Mouse (Mus musculus) granulocyte monocyte progenitor cell, adult 5-6 weeks (primary cell): ENCODE data around the gene Tbc1d32. TPM values are rescaled to one million over a fixed set of nuclear protein-coding genes. Genes with fewer than 3 reads are reported as not detected.

Experiments
- ATAC-seq: replicated peaks from 2 replicates; pipeline ENCODE4 v1.8.0; 2016; ENCODE audit warnings: mild to moderate bottlenecking, moderate TSS enrichment, inconsistent platforms; ENCODE audit not compliant: poor library complexity, severe bottlenecking
- total RNA-seq, 2 experiments: library from RNA; stranded (forward) in 1 of 2; stranded (reverse) in 1 of 2; fragments of 200-712, 200-1000 nt in 1 of 2; fragments of >200 nt in 1 of 2; fragmentation: Nextera tagmentation in 1 of 2; gene quantifications; 2 replicates each; pipeline ENCODE4 v1.2.3; 2014 to 2017

Gene Tbc1d32
- total RNA-seq, 2 experiments from 2014 or later = 3.7 to 7.9 TPM

GRCm38 (mm10) chr10:56115636-56116180, 112.8 kb downstream of the Tbc1d32 start:
- ATAC-seq = peak; percentile 10

- ATAC-seq = peak; percentile 97
Observed at GRCm38 (mm10) chr10:56114951-56115635, 113.4 kb downstream of the Tbc1d32 start.

GRCm38 (mm10) chr10:56106996-56107334, 121.5 kb downstream of the Tbc1d32 start:
- ATAC-seq = peak; percentile 45

DNA sequence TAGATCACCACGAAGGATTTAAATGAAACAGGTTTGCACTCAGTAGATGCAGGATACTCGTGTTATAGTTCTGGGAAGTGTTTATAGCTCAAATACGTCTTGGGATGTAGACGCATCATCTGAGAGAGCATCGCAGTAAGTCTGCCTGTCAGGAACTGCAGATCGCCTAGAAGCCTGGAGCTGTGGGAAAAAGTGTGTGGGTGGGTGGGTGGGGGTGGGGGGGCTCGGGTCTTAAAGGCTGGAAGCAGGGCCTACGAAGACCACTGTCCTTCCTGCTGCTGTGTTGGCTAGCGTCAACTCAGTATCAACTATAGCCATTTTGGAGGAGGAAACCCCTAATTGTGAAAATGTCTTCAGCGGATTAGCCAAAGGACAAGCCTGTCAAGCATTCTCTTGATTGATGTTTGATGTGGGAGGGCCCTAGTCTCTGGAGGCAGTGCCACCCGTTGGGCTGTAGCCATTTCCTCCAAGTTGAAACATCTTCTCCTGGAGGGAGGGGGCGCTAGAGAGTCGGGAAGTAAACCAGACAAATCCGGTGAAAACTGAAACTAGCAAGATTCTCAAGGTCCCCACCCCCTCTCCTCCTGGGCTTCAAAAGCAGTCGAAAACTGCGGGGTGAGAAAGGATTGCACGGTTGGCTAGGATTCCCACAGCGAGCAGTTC, 122.0 kb downstream of the Tbc1d32 start, which contains the start of gene Msl3l2:
Gene Msl3l2 (plus strand): TSS at position 585 of the 663 bp plus-strand sequence.
- ATAC-seq = peak; percentile 100

DNA sequence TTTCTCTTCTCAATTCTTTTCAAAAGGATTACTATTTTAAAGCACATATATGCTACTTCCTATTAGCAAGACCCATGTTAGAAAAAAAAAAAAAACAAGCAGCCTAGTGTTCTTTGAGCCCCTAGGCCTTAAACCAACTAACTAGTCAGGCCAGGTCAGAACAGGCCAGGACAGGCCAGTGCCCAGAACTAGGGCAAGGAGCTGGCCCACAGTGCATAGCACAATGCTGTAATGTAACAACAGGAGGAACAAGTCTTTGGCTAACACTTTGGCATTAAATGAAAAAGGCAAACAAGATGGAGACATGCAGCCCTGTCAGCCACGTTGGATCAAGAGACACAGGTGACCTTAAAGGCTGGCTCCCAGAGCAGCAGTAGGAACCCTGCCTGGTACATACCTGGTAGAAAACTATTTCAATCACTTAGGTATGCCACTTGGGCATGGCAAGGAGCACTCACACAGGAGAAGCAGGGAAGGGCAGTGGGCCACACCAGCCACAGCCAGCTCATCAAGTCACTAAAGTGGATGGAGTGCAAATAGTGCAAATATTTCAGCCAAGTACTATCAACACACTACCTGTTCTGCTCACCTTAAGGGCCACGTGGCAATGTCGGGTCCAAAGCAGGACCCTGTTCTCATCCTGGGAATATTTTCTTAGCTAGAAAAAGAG, 128.7 kb downstream of the Tbc1d32 start:
- no peak for ATAC-seq

GRCm38 (mm10) chr10:56099126-56099525, 129.4 kb downstream of the Tbc1d32 start:
- ATAC-seq = no peak

DNA sequence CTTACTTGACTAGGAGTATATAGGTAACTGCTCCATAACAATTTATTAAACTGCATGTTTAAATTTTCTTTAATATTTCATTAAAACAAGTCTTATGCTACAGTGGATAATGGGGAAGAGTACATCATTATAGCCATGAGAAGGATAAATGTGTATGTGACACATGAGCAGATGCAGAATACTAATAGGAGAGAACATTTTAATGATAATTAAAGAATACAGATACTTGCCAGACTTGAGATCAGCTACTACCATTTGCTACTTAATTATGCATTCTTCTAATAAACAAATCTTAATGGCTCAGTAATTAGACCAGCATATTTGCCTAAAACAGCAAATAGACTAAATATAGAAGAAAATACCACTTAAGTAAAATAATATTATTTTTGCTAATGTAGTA, 131.7 kb downstream of the Tbc1d32 start:
- ATAC-seq = no peak

GRCm38 (mm10) chr10:56094586-56094985, 133.9 kb downstream of the Tbc1d32 start:
- ATAC-seq = no peak

DNA sequence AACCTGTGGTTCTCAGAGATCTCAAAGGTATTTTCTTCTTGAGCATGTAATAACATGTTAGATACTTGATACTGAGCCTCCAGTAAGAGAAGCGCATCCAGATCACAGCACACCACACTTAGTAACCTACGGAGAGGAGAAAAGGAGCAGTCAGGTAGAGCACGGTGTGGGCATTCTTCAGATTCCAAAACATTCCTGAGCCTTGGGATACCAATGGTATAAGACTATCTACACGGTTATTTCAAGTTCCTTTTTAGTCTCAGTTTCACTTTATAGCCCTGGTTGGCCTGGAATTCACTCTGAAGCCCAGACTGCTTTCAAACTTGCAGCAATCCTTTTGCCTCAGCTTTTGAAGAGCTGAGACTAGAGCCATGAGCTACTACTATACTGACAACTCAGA, 138.8 kb downstream of the Tbc1d32 start:
- ATAC-seq = no peak

- ATAC-seq = no peak
Observed at GRCm38 (mm10) chr10:56062746-56063145, 165.7 kb downstream of the Tbc1d32 start.

DNA sequence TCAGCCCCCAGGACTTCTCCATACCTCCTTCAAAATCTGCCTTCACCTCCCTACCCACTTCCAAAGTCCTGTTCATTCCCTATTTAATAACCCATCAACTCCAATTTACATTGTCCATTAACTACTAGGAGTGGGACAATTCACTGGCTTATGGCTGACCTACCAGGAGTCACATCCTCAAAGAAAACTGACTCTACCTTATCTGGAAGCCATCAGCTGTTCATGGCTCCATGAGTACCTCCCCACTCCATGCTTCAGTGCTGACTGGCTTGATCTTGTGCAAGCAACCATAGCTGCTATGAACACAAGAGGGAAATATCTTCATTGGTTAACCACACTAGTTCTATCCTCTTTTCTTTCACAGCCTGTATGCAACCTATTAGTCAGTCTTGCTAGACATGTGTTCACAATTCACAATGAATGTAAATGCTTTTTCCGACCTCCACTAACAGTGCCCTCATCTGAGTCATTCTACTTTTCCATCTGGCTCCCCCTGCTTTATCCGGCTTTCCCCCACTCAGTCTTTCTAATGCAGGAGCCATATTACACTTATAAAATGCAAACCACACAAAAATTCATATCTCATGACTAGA, 167.2 kb downstream of the Tbc1d32 start:
- ATAC-seq = no peak

DNA sequence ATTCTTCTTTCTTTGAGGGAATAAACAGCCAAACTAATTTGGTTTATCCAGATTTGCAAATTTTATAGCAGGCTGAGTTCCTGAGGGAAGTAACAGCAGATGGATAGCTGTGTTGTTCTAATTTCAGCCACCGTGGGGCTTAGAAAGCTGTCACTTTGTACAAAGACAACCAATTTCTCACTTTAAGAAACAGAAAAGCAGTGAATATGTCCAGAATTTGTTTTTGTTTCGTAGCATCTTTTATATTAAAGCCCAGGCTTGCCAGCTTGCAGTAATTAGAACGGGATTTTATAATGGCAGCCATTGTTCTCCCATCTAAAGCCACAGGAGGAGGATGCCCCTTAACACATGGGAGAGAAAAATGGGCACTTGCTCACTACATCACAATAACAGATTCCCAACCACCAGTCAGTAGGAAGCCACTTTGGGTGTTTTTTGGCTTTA, 169.5 kb downstream of the Tbc1d32 start:
- ATAC-seq = no peak

DNA sequence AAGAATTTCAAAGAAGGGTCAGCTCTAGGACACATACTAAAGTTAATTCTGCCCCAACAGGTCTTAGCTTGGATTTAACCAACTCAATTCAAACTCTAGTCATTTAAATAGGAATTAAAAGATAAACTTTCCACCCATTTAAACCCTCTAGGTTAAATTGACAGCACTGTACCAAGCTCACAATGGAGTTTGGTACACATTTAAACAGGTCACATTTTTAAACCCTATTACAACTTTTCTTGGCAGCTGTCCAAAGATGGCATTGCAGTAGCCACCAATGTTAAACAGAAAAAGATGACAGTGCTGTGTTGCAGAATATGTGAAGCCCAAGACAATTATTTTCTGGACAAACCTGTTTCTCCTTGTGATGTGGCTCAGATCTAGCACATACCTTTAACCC, 203.1 kb downstream of the Tbc1d32 start:
- no peak for ATAC-seq

- no peak for ATAC-seq
Observed at GRCm38 (mm10) chr10:56024579-56024978, 203.9 kb downstream of the Tbc1d32 start.

DNA sequence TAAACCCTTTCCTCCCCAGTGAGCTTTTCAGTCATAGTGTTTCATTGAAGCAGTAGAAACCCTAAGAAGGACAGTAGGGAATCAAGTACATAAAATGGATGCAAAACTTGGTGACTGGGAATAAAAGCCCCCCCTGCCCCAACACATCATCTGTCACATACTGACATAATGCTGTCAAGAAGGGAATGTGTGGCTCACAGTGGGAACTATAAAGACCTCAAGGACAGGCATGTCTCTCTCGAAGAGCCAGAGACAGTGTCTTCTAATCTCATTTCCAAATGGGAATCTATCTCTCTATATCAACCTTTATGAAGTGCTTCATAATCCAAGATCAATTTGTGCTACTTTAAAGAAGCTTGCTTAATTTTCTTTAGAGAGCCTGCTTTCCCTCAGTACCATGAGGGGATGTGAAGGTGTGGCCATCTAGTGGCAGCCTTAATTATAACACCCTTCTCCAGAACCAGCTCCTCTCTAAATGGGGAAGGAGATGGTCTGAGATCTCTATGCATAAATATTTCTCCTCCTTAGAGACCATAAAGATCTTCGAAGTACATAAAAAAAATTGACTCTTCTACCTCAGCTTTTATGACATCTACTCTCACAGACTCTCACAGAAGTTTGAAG, 248.5 kb downstream of the Tbc1d32 start:
- ATAC-seq = peak; percentile 91

DNA sequence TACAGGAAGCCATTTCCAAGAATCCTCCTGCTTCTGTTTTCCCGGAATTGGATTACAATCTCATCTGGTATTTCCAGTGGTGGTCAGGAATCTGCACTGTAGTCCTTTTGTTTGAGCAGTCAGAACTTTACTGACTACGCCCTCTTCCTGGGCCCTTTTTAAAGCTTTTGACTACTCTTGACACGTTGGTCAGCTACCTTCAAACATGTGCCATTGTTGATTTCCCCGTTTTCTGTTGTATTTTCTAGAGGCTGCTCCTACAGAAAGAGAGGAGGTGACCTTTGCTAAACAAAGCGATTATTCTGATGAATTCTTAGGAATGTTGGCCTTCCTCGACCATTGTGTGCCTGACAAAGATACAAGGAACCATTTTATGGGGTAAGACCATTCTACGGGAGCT, 250.5 kb downstream of the Tbc1d32 start:
- no peak for ATAC-seq
